Mouse (Mus musculus): ENCODE results near the gene Hdac4.

The Hdac4 gene

DNA sequence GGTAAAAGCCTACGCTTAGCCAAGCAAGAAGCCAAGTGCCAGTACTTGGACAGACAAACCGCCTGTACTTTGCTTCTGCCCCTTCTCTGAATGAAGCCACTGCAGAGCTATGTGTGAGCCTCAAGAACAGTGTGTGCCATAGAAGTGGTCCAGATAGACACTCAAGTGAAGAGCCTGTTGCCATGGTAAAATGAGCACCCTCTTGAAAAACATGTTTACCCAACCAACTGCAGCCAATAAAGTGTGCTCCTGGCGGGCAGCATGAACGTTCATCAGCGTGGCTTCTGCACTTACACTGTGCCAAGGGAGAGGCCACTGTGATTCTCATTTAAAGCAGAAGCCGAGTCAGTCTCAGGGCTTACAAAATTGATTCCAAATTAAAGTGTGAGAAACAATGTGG lies 165.0 kb downstream of the Hdac4 start:
- DNase-seq (ENCODE audit: low spot score in 2 of 2) = no peak

DNA sequence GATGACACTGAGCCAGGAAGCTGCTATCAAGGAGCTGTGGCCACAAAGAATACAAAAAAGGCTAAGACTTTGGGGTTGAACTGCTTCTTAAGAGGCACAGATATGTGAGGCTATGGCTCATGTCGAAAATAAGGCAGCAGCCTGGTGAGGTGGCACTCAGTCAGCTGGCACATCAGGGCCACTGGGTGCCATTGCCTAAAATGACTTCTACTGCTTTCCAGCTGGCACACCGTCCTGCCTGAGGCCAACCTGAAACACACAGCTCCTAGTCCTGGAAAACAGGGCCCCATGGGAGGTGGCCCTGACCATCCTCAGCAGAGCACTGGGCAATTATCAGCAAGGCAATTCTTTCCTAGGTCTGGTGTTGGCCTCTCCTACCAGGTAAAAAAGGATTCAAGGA lies 167.3 kb downstream of the Hdac4 start:
- DNase-seq (ENCODE audit: low spot score in 2 of 2) = no peak

DNA sequence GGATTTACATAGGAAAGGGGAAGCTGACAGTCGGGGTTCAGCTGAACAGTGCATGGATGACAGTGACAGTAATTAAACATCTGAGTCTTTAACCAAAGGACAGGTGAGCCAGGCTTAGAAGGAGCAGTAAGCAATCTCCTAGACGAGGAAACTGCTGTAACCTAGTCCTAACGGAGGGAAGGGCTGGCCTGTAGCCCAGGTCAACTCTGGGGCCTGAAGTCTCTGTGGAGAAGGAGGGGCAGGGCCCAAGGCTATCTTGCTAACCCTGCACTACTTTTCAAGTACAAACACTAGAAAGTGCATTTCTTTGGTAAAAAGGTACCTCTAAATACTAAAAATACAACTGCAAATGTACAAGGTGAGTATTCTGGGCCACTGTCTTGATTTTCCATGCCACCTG lies 169.1 kb downstream of the Hdac4 start:
- no peak for DNase-seq (ENCODE audit: low spot score in 2 of 2)

DNA sequence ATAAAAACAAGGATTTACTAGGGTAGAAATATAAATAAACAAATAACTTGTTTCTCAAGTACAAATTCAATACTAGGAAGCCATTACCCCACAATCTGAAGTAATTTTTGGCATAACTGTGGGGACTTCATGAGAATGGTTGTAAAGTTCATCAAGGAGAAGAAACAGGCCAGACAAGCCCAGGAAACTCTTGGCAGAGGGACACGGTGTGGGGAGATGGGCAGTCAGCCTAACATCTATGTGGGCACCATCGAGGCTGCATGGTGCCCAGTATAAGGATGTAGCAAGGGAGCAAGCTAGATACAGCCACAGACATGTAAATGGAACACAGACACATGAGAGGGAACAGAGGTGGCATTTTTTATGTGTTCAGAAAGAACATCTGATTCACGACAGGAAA lies 171.6 kb downstream of the Hdac4 start:
- no peak for DNase-seq (ENCODE audit: low spot score in 2 of 2)

DNA sequence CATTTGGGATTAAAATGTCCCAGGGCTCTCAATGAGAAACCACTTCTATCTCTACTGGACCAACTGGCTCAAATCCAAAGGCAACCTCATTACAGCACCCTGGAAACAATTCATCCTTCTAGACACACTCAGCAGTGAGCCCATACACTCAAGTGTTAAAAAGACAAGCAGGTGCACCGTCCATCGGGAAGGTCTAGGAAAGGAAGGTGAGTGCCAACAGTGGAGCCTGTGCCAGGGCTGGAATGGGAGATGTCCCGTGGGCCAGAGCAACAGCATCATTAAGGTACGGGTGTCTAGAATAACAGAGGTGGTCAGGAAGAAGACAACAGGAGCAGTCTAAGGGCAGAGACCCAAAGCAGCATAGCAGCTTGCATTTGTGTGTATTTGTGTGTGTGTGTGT lies 173.5 kb downstream of the Hdac4 start:
- no peak for DNase-seq (ENCODE audit: low spot score in 2 of 2)

DNA sequence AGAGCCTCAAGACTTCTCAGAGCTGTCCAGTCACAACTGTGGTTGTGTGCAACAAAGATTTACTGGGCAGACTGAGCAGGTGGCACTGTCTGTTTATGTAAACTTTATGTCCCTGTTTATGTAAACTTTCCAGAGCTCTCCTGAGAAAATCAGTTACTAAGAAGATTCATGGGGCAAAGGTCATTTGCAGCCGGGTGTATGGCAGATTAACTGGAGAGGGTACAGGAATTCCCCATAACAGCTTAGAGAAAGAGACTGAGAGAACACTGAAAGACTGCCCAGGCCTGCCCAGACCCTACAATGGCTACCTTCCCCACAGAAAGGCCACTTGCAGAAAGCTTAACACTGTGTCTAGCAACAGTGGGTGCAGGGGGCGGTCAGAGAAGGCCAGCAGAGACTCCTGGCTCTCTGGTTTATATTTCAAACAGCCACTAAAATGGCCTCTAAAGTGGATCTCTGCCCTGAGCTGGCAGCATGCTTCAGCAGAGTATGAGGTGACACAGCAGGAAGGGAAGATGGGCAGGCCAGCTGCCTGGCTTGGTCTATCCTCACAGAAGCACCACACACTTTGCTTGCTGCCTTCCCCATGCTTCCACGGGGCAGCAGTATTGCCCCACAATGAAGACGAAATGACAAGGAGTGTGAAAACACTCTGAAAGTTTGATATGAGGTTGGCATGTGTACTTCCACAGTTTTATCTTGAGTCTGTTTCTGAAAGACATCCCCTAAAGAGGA lies 179.4 kb downstream of the Hdac4 start:
- DNase-seq (ENCODE audit: low spot score in 2 of 2) = no peak

DNA sequence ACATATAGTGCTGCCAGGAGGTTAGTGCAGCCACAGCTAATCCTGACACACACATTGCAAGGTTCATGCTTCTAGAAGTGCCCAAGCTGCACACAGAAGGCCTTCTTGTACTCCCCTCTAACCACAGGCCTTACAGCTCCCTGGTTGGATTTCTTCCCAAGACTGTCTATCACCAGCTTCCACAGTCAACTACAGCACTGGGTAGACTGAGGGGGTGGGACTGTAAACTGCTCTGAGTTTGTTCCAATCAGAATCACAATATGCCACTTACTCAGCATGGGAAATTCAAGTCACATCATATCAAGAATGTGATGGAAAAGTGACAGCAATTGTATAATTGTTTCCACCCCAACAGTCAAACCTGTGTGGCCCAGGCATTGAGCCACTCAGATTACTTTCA lies 180.2 kb downstream of the Hdac4 start:
- no peak for DNase-seq (ENCODE audit: low spot score in 2 of 2)

DNA sequence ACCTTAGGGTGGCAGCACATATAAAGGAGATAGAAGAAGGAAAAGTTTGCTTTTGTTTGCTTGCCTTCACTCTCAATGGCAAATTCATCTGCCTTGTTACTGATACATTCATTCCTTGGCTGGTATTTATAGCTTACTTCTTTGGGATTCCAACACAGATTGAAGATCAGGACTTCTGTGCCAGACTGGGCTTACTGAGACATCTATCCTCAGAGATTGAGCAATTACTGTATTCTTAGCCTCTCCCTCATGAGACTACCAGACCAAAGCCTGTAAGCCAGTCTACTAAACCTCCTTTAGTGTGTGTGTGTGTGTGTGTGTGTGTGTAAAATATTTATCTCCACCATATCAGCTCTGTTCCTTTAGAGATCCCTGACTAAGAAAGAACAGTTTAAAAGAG lies 181.0 kb downstream of the Hdac4 start:
- no peak for DNase-seq (ENCODE audit: low spot score in 2 of 2)

DNA sequence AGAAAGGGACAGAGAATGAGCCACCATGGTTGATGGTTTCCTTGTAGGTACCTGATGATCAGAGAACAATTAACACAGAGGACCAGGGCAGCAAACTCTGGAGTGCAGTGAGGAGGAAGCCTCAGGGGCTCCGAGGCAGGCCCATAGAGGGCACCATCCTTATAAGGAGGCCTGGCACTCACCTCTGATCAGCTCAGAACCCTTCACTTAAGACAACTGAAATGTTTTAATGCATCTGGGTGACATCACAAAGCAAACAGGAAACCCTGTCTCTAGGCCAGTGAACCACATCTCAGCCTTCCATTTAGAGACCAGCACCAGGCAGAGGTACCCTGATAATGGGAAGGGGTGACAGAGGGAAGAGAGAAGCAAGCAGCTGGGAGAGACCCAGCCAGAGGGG lies 188.8 kb downstream of the Hdac4 start:
- no peak for DNase-seq (ENCODE audit: low spot score in 2 of 2)

DNA sequence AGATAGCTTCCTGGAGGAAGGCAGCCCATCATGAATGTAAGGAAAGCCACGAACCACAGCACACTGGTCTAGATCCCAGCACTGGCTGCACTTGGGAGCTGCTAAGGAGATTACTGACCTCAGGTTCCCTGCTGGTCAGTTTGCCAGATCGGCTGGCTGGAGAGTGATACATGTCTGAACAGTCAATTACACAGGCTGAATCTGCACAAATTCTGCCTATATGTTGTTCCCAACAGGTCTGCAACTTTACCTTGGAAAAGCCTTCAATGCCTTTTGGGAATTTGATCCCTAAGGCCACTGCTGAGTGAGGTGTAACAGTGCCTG lies 189.9 kb downstream of the Hdac4 start:
- DNase-seq (ENCODE audit: low spot score in 2 of 2) = no peak

DNA sequence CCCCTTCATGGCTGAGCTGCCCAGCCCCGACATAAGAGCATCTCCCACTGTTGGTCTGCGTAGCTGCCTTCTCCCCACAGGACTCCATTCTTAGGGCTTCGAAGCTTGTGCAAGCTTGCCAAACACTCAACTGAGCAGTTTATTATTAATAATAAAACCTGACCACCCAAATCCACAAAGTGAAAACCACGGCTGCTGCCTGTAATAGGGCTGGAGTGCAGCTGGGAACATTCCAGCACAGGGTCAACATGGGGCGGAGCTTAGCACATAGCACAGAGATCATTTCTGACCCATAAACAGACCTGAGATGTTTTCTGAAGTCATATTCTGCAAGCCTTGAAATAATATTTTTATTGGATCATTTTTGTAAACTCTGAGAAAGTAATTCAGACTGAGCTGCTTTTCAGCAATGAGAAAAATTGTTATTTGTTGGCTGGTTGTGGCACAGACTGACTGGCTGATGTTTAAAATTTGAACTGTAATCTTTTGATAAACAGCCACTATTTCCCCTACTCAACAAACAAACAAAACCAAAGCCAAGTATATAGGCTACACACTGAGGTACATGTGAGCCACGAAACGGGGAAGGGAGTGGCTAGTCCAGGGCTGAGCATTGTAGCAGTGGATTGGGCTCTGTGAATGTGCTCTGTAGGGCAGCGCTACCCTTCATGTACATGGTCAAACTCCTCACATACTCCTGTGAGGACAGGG lies 190.4 kb downstream of the Hdac4 start:
- no peak for DNase-seq (ENCODE audit: low spot score in 2 of 2)

DNA sequence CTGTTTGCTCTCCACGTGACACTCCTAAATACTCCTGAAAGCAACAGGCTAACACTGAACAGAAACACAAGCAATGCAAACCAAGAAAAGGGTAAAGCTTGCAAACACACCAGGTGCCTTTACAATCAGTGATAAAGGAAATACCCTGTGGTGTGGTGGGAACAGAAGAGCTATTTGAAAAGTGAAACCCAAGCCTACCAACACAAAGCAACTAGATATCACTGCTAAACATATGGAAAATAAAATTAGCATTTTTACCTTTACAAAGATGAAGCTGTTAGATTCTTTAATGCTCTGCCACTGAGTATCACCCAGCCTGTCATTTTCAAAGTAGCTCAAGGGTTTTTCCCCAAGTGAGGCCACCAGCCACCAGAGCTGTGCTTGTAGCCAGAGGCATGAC lies 191.4 kb downstream of the Hdac4 start:
- DNase-seq (ENCODE audit: low spot score in 2 of 2) = no peak

DNA sequence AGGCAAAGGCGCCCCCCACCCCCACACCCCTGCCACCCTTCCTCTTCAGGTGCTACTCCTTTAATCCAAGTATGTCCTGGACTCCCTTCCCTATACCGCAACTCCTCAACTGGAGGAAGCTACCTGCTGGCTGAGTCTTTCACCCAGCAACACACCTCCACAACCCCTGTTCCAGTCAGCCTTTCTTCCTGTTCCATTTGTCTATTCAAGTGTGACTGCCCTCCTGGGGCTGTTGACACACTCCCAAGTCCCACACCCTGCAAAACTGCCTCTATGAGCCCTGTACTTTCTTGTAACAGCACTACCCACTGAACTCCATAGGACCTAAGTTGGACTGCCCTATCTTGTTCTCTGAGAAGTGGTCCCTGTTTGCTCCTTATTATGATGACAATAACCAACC lies 195.3 kb downstream of the Hdac4 start:
- no peak for DNase-seq (ENCODE audit: low spot score in 2 of 2)

DNA sequence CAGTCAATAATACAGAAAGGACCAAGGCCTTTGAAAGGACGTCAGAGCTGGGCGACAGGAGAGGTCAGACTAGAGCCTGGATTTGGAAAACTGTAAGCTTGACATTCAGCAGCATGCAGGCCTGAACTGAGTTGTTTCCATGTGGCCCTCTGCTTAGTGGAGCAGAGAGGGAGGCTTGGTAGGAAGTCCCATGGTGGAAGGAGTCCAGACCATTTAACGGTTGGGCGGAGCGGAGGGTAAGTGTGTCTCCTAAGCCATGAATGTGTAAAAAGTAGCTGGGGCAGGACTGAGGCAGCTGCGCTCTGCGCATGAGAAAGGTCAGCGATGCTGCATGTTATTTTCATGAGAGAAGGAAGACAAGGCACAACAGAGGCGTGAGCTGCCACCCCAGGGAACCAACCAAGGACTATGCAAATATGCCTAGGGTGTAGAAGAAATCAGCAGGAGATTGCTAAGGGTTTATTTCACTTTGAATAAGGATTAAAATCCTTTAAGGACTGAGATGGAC lies 201.8 kb downstream of the Hdac4 start:
- DNase-seq (ENCODE audit: low spot score in 2 of 2) = no peak

DNA sequence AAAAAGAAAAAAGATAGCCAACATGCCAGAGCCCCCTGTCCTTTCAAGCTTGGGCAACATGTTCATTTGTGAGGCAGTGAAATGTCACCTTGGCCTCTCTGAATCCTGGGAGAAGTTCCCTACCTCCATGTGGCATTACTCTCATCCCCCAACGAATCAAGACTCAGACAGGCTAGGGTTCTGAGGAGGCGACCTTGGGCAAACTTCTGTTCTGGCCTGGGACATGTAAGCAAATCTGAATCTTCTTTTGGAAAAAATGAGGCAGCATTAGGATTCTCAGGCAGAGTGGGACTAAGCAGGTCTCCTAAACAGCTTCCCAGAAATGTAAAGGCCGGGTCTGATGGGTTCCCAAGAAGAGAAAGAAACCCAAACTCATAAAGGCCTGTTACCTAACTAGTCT lies 202.8 kb downstream of the Hdac4 start:
- no peak for DNase-seq (ENCODE audit: low spot score in 2 of 2)

DNA sequence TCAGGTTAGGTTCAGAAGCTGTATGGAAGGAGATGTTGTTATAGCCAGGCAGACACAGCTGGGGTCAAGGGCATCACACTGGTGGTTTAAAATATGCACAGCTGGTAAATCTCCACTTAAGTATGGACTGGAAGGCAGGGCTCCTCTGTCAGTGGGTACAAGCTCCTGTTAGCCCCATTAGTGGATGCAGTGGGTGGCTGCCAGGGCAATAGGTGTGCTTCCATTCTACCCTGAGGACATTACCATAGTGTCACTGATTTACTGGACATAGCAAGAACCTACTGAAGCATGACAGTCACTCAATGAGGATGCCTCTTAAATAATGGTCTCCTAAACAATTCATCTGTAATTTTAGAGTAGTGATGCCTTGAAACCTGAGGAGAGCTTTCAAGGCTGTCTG lies 203.9 kb downstream of the Hdac4 start:
- no peak for DNase-seq (ENCODE audit: low spot score in 2 of 2)

DNA sequence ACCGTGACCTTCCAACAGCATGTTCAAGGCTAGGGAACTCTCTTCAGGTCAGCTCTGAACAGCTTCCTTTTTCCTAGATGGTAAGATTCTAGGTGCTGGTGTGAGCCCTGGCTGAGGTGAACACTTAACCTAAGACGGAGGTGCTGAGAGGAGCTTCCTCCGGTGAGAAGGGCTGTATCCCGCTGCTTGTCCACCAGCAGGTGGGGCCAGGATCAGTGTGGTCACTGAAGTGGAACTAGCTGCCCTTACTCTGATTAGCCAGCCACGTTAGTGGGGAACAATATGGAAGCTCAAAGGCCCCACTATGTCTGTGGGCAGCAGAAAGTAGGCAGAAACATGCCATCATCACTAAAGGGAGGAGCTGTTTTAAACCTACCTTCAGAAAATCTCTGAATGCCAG lies 204.6 kb downstream of the Hdac4 start:
- DNase-seq (ENCODE audit: low spot score in 2 of 2) = no peak

DNA sequence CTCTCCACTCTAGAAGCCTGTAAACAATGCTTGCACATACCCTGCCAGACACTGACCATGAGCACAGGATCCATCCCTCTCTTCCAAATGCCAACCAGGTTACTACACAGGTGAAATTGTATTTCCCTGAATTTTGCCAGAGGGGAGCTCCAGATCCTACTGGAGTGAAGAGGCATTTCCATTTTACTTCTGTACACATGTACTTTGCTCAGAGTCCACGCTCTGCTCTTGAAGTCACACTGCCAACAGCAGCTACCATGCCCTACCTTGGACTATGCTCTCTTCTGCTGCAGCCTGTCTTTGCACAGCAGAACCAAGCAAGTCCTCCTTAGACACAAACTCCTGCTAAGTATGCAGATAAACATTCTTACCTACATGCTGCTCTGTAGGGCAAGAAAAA lies 206.6 kb downstream of the Hdac4 start:
- DNase-seq (ENCODE audit: low spot score in 2 of 2) = no peak

DNA sequence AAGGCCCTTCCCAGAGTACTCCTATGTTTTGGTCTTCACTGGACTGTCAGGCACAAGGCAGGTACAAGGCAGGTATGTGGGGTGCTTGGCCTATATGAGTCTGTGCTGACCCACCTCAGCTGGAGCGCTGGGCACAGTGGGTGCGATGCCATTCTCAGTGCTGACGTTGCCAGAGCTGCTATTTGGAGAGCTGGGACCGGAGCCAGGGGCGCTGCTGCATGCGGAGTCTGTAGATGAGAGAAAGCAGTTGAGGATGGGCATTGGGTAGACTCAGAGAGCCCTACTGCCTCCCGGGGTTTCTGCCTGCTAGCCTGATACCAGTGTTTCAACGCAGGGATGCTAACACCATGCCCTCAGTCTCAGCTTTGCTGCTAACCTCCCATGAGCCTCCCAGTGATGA lies 208.1 kb downstream of the Hdac4 start:
- peak; percentile 51 to 67 for DNase-seq (ENCODE audit: low spot score in 2 of 2)

DNA sequence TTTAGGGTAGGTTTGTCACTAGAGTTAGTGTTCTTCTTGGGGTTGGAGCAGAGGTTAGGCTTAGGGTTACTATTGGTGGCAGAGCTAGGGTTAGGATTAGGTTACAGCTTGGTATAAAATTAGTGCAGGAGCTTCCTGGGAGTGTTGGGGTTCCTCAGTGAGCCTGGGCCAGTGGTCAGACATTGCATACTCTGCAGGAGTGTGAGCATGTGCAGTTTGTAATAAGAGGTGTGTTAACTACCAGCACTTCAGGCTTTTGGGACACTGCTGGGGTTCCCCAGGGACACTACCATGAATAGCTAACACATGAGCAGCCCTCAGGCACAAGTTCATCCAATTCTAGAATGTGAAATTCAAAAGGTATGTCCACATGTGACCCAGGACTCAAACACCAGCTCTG lies 209.7 kb downstream of the Hdac4 start:
- DNase-seq (ENCODE audit: low spot score in 2 of 2) = no peak

DNA sequence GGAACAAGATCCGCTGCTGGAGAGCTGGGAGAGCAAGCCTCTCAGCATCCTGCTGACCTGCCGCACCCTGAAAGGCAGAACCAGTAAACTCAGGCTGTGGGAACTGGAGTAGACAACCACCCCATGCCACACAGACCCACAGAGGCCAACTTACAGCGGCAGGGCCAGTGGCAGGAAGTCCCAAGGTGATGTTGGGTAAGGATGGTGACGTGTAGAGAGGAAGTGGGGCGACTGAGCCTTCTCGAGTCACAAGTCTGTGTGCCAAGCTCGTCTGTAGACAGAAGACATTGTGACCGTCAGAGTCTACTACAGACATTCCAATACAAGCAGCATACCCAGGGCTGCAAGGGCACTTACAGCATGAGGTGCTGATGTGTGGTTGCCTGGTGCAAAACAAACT lies 211.0 kb downstream of the Hdac4 start:
- no peak for DNase-seq (ENCODE audit: low spot score in 2 of 2)

DNA sequence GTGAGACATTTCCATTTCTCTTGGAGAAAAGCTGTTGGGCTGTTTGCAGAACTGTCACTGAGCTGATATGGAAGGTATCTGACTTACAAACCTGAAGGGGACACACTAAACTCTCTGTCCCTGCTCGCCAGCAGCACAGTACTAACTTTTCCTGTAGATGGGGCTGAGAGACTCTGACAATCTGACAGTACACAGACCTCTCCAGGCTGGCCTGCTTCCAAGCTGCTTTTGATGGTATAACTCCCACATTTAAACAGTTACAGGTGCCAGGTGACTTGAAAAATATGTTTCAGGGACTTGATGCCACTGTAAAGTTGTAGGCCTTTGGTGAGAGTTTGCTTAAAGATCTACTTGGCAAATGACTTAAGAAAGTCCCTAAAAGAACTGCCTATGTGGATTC lies 214.1 kb downstream of the Hdac4 start:
- peak in 1 of 2 experiments; percentile 28 for DNase-seq (ENCODE audit: low spot score in 2 of 2)

DNA sequence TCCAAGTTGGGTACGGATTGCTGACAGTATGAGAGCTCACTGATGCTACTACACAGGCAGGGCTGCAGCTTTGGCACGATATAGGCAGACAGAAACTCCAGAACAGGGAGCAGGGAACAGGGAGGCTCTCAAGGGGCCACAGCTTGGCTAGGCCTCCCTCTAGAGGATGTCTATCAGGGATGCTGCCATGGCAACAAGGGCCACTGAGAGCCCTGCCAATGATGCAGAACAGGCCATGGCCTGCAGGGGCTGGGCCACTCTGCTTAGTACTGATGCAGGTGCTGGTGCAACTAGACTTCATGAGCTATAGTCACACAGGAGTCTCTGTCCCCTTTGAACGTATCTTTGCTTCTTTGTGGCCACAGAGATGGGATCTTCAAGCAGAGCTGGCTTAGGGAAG lies 217.1 kb downstream of the Hdac4 start:
- DNase-seq (ENCODE audit: low spot score in 2 of 2) = no peak
